Mouse (Mus musculus) CH12.LX (cell line): Measurements from ENCODE around the gene Nat8. TPM values are rescaled to one million over a fixed set of nuclear protein-coding genes. Genes with fewer than 3 reads are reported as not detected.
"Not testable (repeated sequence)": the region's sequence is repeated elsewhere in the genome, so short reads cannot be mapped to it uniquely, and the experiment has no call there.

Experiments
- DNase-seq: peaks from one replicate; pipeline ENCODE4 v3.0.0-alpha.2; 2013; ENCODE audit errors: extremely low read depth
- H3K27ac ChIP-seq: 2 replicates; pipeline ENCODE4 v1.5.1; 2012; ENCODE audit warnings: low read depth, mild to moderate bottlenecking, control low read depth, moderate library complexity; ENCODE audit not compliant: insufficient read depth
- H3K27me3 ChIP-seq: replicated peaks from 2 replicates; pipeline ENCODE3; 2012; ENCODE audit warnings: inconsistent platforms
- H3K36me3 ChIP-seq, 2 experiments: replicated peaks in 1 of 2; 2 replicates each; pipeline versions ENCODE3 to v1.6.1; 2012; ENCODE audit warnings: inconsistent platforms in 1 of 2, low read length in 1 of 2, mild to moderate bottlenecking in 1 of 2, mixed read lengths in 1 of 2, moderate library complexity in 1 of 2; ENCODE audit not compliant: control insufficient read depth in 1 of 2, insufficient read depth in 1 of 2
- H3K4me1 ChIP-seq, 2 experiments: 2 replicates each; pipeline ENCODE4 v1.6.1; 2012; ENCODE audit warnings: inconsistent platforms in 1 of 2, moderate library complexity in 1 of 2; ENCODE audit not compliant: insufficient read depth in 2 of 2, control insufficient read depth in 1 of 2
- H3K4me2 ChIP-seq: 2 replicates; pipeline ENCODE4 v1.6.1; 2012; ENCODE audit warnings: low read depth, mild to moderate bottlenecking, control low read depth; ENCODE audit not compliant: poor library complexity, insufficient read depth, severe bottlenecking
- H3K4me3 ChIP-seq, 3 experiments: fragments of 150-350 bp in 1 of 3; sonication (generic) in 1 of 3; replicated peaks in 1 of 3; 2 replicates each; pipeline versions ENCODE3 to v1.5.1; 2011 to 2012; ENCODE audit warnings: low read depth in 2 of 3, low read length in 2 of 3, mild to moderate bottlenecking in 2 of 3, moderate library complexity in 2 of 3, control low read depth in 1 of 3, improper control_type of control experiment in 1 of 3, inconsistent platforms in 1 of 3, mixed read lengths in 1 of 3; ENCODE audit not compliant: poor library complexity in 1 of 3
- H3K79me2 ChIP-seq: replicated peaks from 2 replicates; pipeline ENCODE4 v1.6.1; 2012; ENCODE audit warnings: mild to moderate bottlenecking, moderate library complexity; ENCODE audit not compliant: control insufficient read depth, poor library complexity, insufficient read depth, severe bottlenecking; ENCODE audit errors: extremely low read depth
- H3K9ac ChIP-seq: 2 replicates; pipeline ENCODE4 v1.6.1; 2012; ENCODE audit warnings: low read depth, mild to moderate bottlenecking, control low read depth, moderate library complexity; ENCODE audit not compliant: insufficient read depth
- H3K9me3 ChIP-seq: replicated peaks from 2 replicates; pipeline ENCODE3; 2012; ENCODE audit warnings: low read length, inconsistent platforms, mixed read lengths
- dilution Hi-C: fragments of 300-500 bp; cut with MboI; formaldehyde crosslinking; loops from 2 replicates; pipeline ENCODE4 v1.14.3; 2020; ENCODE audit warnings: low sequenced_read_pairs; ENCODE audit not compliant: extremely low pct_unique_long_range_greater_than_20kb, extremely low pct_ligation_motif_present
- in situ Hi-C: fragments of 300-500 bp; cut with MboI; formaldehyde crosslinking; loops from 3 replicates; pipeline ENCODE4 v1.14.3; 2019; ENCODE audit warnings: low sequenced_read_pairs, low pct_ligation_motif_present, low pct_unique_long_range_greater_than_20kb, mixed read lengths
- polyA plus RNA-seq: library from polyadenylated mRNA; unstranded; fragments of >175 nt; gene quantifications from 2 replicates; pipeline ENCODE4 v1.2.1, GENCODE M21; 2012; ENCODE audit warnings: low read depth; ENCODE audit not compliant: insufficient read length
- total RNA-seq, 2 experiments: library from RNA; depleted of rRNA; stranded (reverse); fragments of 300-350 nt in 1 of 2; fragments of >200 nt in 1 of 2; gene quantifications; 2 replicates each; pipeline ENCODE4 v1.2.3; 2012 to 2014

Gene Nat8
- total and polyA plus RNA-seq, 3 experiments, result not detected

DNA sequence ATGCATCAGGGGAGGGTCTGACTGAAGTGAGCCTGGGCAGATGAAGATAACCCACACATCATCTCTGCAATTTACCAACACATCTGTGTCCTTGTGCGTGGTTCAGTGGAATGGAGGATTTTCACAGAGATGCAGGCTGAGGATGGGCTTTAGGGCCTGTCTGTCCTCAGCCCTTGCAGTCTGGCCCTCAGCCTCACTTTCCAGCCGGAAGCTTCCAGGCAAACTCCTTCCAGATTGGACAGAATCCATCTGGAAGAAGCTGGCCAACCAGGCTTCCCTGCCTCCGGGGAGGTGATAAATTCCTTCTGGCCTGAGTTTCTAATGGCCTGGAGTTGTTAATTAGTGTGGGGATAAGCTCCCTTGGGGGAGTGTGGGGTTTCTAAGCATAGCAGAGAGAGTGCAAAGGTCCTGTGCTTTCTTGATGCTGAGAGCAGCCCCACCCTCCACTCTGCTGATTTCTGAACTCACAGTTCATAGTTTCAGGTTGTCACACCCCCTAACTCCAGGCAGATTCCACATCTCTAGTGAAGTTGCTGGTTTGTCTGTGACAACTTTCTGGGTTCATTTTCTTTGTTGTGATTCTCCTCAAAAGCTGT, 20.8 kb downstream of the Nat8 start:
- dilution Hi-C loops, H3K9me3 ChIP-seq, H3K4me3 ChIP-seq, H3K36me3 ChIP-seq, in situ Hi-C loops, H3K4me1 ChIP-seq, H3K4me2 ChIP-seq, DNase-seq, H3K9ac ChIP-seq, H3K79me2 ChIP-seq, H3K27ac ChIP-seq: not testable (repeated sequence)
- peaks cover 17% of the 10 kb centered on the region for H3K27me3 ChIP-seq

DNA sequence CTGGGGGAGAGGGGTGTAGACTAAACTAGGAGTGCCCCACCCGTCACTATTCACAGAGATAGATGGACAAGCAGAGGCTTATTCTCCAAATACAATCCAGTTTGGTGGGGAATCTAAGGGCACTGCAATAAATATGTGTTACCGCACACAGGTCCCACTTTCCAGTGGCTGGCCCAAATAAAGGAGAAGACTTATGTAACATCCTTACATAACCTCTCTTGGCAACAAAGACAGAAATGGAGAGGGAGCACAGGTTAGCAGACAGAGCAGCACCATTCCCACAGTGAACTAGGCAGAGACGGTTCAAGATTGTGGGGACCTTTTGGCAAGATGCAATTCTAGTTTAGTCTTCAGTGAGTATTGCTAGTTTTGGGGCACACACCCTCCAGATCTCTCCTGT, 21.4 kb downstream of the Nat8 start:
- dilution Hi-C loops, result not testable (repeated sequence)

DNA sequence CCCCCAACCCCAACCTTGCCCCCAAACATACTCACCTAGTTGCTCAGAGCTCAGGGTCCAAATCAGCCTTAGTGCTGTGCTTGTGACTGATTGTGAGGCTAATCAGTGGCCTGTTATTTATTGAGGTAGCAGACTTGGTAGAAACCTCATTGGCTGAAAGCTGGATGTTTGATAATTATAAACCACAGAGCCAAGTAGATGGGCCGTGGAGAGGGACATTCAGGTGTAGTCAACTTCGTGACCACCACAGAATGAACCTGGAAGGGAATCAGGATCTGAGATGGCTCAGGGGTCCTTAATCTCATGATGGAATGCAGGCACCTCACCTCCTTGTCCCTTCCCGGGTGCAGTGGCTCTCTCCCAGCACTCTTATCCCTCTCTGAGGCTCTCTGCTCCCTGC, 22.1 kb downstream of the Nat8 start:
- H3K79me2 ChIP-seq, dilution Hi-C loops: not testable (repeated sequence)

More for the DNA sequence above, 21.4 kb downstream of the Nat8 start:
- H3K4me2 ChIP-seq, H3K79me2 ChIP-seq, H3K9ac ChIP-seq, H3K36me3 ChIP-seq, H3K27ac ChIP-seq, H3K4me3 ChIP-seq, in situ Hi-C loops, H3K4me1 ChIP-seq, H3K9me3 ChIP-seq, DNase-seq: not testable (repeated sequence)
- peaks cover 17% of the 10 kb centered on the region for H3K27me3 ChIP-seq

DNA sequence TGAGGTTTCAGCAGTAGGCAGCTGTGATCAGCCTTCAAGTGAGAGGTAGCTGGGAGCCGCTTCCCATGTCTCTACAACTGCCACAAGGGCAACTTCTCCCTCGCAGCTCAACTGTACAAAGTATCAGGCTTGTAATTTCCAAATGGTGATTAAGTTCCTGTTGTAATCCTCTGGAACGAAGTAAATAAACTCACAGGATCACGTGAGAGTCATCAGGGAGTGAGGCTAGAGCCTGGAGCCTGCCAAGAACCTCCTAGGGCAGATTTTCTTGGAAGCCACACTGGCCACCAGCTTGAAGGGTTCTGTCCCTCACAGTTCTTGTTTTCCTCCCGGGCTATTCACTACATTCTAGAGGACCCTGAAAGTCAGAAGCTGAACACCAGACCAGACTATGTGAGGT, 28.7 kb downstream of the Nat8 start:
- H3K79me2 ChIP-seq, dilution Hi-C loops, in situ Hi-C loops, H3K4me2 ChIP-seq, H3K36me3 ChIP-seq, H3K4me3 ChIP-seq, H3K9me3 ChIP-seq, H3K27me3 ChIP-seq, DNase-seq, H3K4me1 ChIP-seq, H3K27ac ChIP-seq, H3K9ac ChIP-seq: not testable (repeated sequence)

More for the DNA sequence above, 22.1 kb downstream of the Nat8 start:
- H3K9ac ChIP-seq, H3K9me3 ChIP-seq, H3K4me2 ChIP-seq, H3K36me3 ChIP-seq, in situ Hi-C loops, H3K4me1 ChIP-seq, DNase-seq, H3K27ac ChIP-seq, H3K4me3 ChIP-seq: not testable (repeated sequence)
- H3K27me3 ChIP-seq, result peaks cover 17% of the 10 kb centered on the region

Other genes with a start within 250 kb of the Nat8 start
- 3.6 and 3.9 TPM in 2 replicates for gene Alms1, start 244.6 kb downstream of the Nat8 start, total RNA-seq (2012; rRNA removed)
- 2.3 and 2.4 TPM in 2 replicates for gene Alms1, start 244.6 kb downstream of the Nat8 start, total RNA-seq (2014; rRNA removed)
- 2.5 and 2.8 TPM in 2 replicates for gene Alms1, start 244.6 kb downstream of the Nat8 start, polyA plus RNA-seq
- not detected in 2 replicates for gene Nat8f7, start 118.9 kb downstream of the Nat8 start, total RNA-seq (2012; rRNA removed)
- not detected in 2 replicates for gene Nat8f7, start 118.9 kb downstream of the Nat8 start, total RNA-seq (2014; rRNA removed)
- not detected in 2 replicates for gene Nat8f7, start 118.9 kb downstream of the Nat8 start, polyA plus RNA-seq
- not detected in 2 replicates for gene Nat8f3, start 66.3 kb downstream of the Nat8 start, total RNA-seq (2012; rRNA removed)
- not detected in 2 replicates for gene Nat8f3, start 66.3 kb downstream of the Nat8 start, total RNA-seq (2014; rRNA removed)
- not detected in 2 replicates for gene Nat8f3, start 66.3 kb downstream of the Nat8 start, polyA plus RNA-seq
- gene Nat8f6, start 11.1 kb downstream of the Nat8 start, total RNA-seq (2012; rRNA removed), result not detected in 2 replicates
- not detected in 2 replicates for gene Nat8f6, start 11.1 kb downstream of the Nat8 start, total RNA-seq (2014; rRNA removed)
- not detected in 2 replicates for gene Nat8f6, start 11.1 kb downstream of the Nat8 start, polyA plus RNA-seq
- not detected in 2 replicates for gene Nat8f5, start 11.1 kb downstream of the Nat8 start, total RNA-seq (2012; rRNA removed)
- gene Nat8f5, start 11.1 kb downstream of the Nat8 start, total RNA-seq (2014; rRNA removed), result not detected in 2 replicates
- not detected in 2 replicates for gene Nat8f5, start 11.1 kb downstream of the Nat8 start, polyA plus RNA-seq
- gene Nat8f2, start 37.1 kb upstream of the Nat8 start, total RNA-seq (2012; rRNA removed), result not detected in 2 replicates
- not detected in 2 replicates for gene Nat8f2, start 37.1 kb upstream of the Nat8 start, total RNA-seq (2014; rRNA removed)
- not detected in 2 replicates for gene Nat8f2, start 37.1 kb upstream of the Nat8 start, polyA plus RNA-seq
- 2.1 and 2.3 TPM in 2 replicates for gene Nat8f4, start 72.8 kb upstream of the Nat8 start, total RNA-seq (2012; rRNA removed)
- 2.4 and 2.9 TPM in 2 replicates for gene Nat8f4, start 72.8 kb upstream of the Nat8 start, total RNA-seq (2014; rRNA removed)
- gene Nat8f4, start 72.8 kb upstream of the Nat8 start, polyA plus RNA-seq, result 1.3 and 1.8 TPM in 2 replicates
- 21.2 and 25.3 TPM in 2 replicates for gene Tprkb, start 79.8 kb upstream of the Nat8 start, total RNA-seq (2012; rRNA removed)
- 59.8 and 67.2 TPM in 2 replicates for gene Tprkb, start 79.8 kb upstream of the Nat8 start, total RNA-seq (2014; rRNA removed)
- 39.7 and 41.8 TPM in 2 replicates for gene Tprkb, start 79.8 kb upstream of the Nat8 start, polyA plus RNA-seq
- 2.7 and 4.7 TPM in 2 replicates for gene Nat8f1, start 83.6 kb upstream of the Nat8 start, total RNA-seq (2012; rRNA removed)
- 1.4 and 1.6 TPM in 2 replicates for gene Nat8f1, start 83.6 kb upstream of the Nat8 start, total RNA-seq (2014; rRNA removed)
- 0.50 and 3.5 TPM in 2 replicates for gene Nat8f1, start 83.6 kb upstream of the Nat8 start, polyA plus RNA-seq
- gene Dusp11, start 129.6 kb upstream of the Nat8 start, total RNA-seq (2012; rRNA removed), result 28.5 and 33.2 TPM in 2 replicates
- 34.8 and 35.7 TPM in 2 replicates for gene Dusp11, start 129.6 kb upstream of the Nat8 start, total RNA-seq (2014; rRNA removed)
- 46.6 and 48.6 TPM in 2 replicates for gene Dusp11, start 129.6 kb upstream of the Nat8 start, polyA plus RNA-seq
- not detected in 2 replicates for gene Figla, start 184.1 kb upstream of the Nat8 start, total RNA-seq (2012; rRNA removed)
- gene Figla, start 184.1 kb upstream of the Nat8 start, total RNA-seq (2014; rRNA removed), result not detected in 2 replicates
- gene Figla, start 184.1 kb upstream of the Nat8 start, polyA plus RNA-seq, result not detected in 2 replicates
- 0.08 TPM in 1 of 2 replicates, not detected in the other for gene Add2, start 196.6 kb upstream of the Nat8 start, total RNA-seq (2012; rRNA removed)
- not detected in 2 replicates for gene Add2, start 196.6 kb upstream of the Nat8 start, total RNA-seq (2014; rRNA removed)
- gene Add2, start 196.6 kb upstream of the Nat8 start, polyA plus RNA-seq, result 0.11 TPM in 2 replicates